Mouse (Mus musculus) liver, postnatal 0 days (tissue): Measurements from ENCODE around the gene Fkbp10.
A peak's percentile ranks its signal among the peaks of the same experiment; 100 is the strongest.

Experiments used
- CTCF ChIP-seq: sonication (generic); IDR thresholded peaks from 2 replicates; pipeline ENCODE4 v1.5.1; 2016; ENCODE audit warnings: antibody characterized with exemption, low read depth
- EP300 ChIP-seq: IDR thresholded peaks from 2 replicates; pipeline ENCODE4 v1.6.1; 2016; ENCODE audit warnings: antibody characterized with exemption, low read depth, mild to moderate bottlenecking

GRCm38 (mm10) chr11:100408076-100408834, 7.2 kb upstream of the Fkbp10 start:
- TF ChIP-seq CTCF, result peak; percentile 80
- no peak for TF ChIP-seq EP300
